Mouse (Mus musculus) forebrain, embryonic 16.5 days (tissue): ENCODE results near the gene Tbxas1. TPM values are rescaled to one million over a fixed set of nuclear protein-coding genes. Genes with fewer than 3 reads are reported as not detected.

Experiments used
- ATAC-seq: fragments of 200-750 bp; cut with Nextera tagmentation; 2 replicates; pipeline ENCODE4 v1.8.0; 2017; ENCODE audit warnings: mild to moderate bottlenecking, moderate library complexity
- H3K27ac ChIP-seq: fragments of 300-500 bp; sonication (generic); 2 replicates; pipeline ENCODE4 v1.5.1; 2014; ENCODE audit warnings: low read length, control low read depth
- H3K27me3 ChIP-seq: fragments of 300-500 bp; sonication (generic); replicated peaks from 2 replicates; pipeline ENCODE4 v1.6.1; 2014; ENCODE audit warnings: low read length; ENCODE audit not compliant: control insufficient read depth, insufficient read depth
- H3K36me3 ChIP-seq: fragments of 300-500 bp; sonication (generic); 2 replicates; pipeline ENCODE4 v1.6.1; 2014; ENCODE audit not compliant: control insufficient read depth, insufficient read depth
- H3K4me1 ChIP-seq: fragments of 300-500 bp; sonication (generic); replicated peaks from 2 replicates; pipeline ENCODE4 v1.6.1; 2014; ENCODE audit warnings: low read length; ENCODE audit not compliant: control insufficient read depth, insufficient read depth
- H3K4me2 ChIP-seq: fragments of 300-500 bp; sonication (generic); 2 replicates; pipeline ENCODE4 v1.6.1; 2014; ENCODE audit warnings: mild to moderate bottlenecking, low read length, control low read depth
- H3K4me3 ChIP-seq: fragments of 300-500 bp; sonication (generic); replicated peaks from 2 replicates; pipeline ENCODE4 v1.5.1; 2014; ENCODE audit warnings: mild to moderate bottlenecking, low read length, control low read depth
- H3K9ac ChIP-seq: fragments of 300-500 bp; sonication (generic); replicated peaks from 2 replicates; pipeline ENCODE4 v1.6.1; 2014; ENCODE audit warnings: low read depth, low read length, control low read depth
- H3K9me3 ChIP-seq: fragments of 300-500 bp; sonication (generic); 2 replicates; pipeline ENCODE4 v1.6.1; 2016; ENCODE audit warnings: low read length; ENCODE audit not compliant: control insufficient read depth
- WGBS: fragments of 180-500 bp; shearing (Covaris S2); extraction: QIAGEN DNeasy Blood & Tissue Kit; methylation state at CpG from one replicate; pipeline ENCODE4 v1.1.7; 2014; 5-methylcytosine and 5-hydroxymethylcytosine counted together
- polyA plus RNA-seq: library from polyadenylated mRNA; unstranded; fragments of >200 nt; fragmentation: Nextera tagmentation; extraction: Ambion mirVana; gene quantifications from 2 replicates; pipeline ENCODE4 v1.2.1, GENCODE M21; 2015

Gene Tbxas1
- polyA plus RNA-seq, 1 experiment from 2014 or later: 1.1 TPM

GRCm38 (mm10) chr6:39058389-39058788 is 183.2 kb downstream of the Tbxas1 start:
- 60% methylated on average over 3 of the region's 3 CpGs for WGBS
- H3K27me3 ChIP-seq: no peaks in the 10 kb centered on the region
- no peak for ATAC-seq

GRCm38 (mm10) chr6:39058936-39059335 is 183.7 kb downstream of the Tbxas1 start:
- no peak overlapping the region for H3K4me2 ChIP-seq
- no peaks in the 10 kb centered on the region for H3K9me3 ChIP-seq
- no peak overlapping the region for H3K4me3 ChIP-seq
- WGBS: 76% methylated on average over 3 of the region's 3 CpGs
- no peak overlapping the region for H3K9ac ChIP-seq
- H3K4me1 ChIP-seq: peaks cover 21% of the 10 kb centered on the region
- no peak for ATAC-seq
- no peaks in the 10 kb centered on the region for H3K27me3 ChIP-seq
- H3K27ac ChIP-seq: no peak overlapping the region
- H3K36me3 ChIP-seq: no peaks in the 10 kb centered on the region

More at GRCm38 (mm10) chr6:39058389-39058788, 183.2 kb downstream of the Tbxas1 start:
- H3K36me3 ChIP-seq: no peaks in the 10 kb centered on the region
- H3K9me3 ChIP-seq: no peaks in the 10 kb centered on the region
- no peak overlapping the region for H3K9ac ChIP-seq
- H3K27ac ChIP-seq: no peak overlapping the region
- H3K4me2 ChIP-seq: no peak overlapping the region
- H3K4me1 ChIP-seq: peaks cover 21% of the 10 kb centered on the region
- H3K4me3 ChIP-seq: no peak overlapping the region

GRCm38 (mm10) chr6:39059547-39060497 is 184.6 kb downstream of the Tbxas1 start:
- Histone ChIP-seq H3K9me3 (no peaks in the 10 kb centered on the region), H3K36me3 (no peaks in the 10 kb centered on the region), H3K4me2 (no peak overlapping the region), H3K9ac (no peak overlapping the region), H3K27ac (no peak overlapping the region), H3K27me3 (no peaks in the 10 kb centered on the region), H3K4me3 (no peak overlapping the region), H3K4me1 (peaks cover 15% of the 10 kb centered on the region)
- ATAC-seq: no peak
- WGBS: 88% methylated on average over 12 of the region's 12 CpGs

DNA sequence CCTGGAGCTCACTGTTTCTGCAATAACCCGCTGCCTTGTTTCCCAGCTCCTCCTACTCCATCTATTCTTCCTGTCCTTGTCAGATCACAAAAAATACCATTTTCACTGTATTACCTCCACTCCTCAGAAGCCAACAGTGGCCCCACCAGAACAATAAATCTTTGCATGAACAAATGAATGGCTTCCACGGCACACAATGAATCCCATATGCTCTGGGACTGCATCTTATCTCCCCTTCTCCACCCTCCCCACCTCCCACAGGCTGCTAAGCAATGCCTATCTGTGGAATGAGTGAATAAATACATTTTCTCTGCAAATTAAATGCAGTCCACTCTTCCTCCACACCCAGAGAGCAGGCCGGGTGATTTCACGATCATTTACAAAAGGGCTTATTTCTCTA is 186.0 kb downstream of the Tbxas1 start:
- ATAC-seq: 0 out of 2 replicates have a peak, but pooled peaks have one; percentile 20
- Histone ChIP-seq H3K36me3 (no peaks in the 10 kb centered on the region), H3K27me3 (no peaks in the 10 kb centered on the region), H3K9me3 (no peaks in the 10 kb centered on the region), H3K27ac (no peak overlapping the region), H3K9ac (no peak overlapping the region), H3K4me2 (no peak overlapping the region), H3K4me3 (no peak overlapping the region), H3K4me1 (0 out of 2 replicates have a peak, but pooled peaks cover 3% of the 10 kb centered on the region)
- 36% methylated on average over 4 of the region's 4 CpGs for WGBS

DNA sequence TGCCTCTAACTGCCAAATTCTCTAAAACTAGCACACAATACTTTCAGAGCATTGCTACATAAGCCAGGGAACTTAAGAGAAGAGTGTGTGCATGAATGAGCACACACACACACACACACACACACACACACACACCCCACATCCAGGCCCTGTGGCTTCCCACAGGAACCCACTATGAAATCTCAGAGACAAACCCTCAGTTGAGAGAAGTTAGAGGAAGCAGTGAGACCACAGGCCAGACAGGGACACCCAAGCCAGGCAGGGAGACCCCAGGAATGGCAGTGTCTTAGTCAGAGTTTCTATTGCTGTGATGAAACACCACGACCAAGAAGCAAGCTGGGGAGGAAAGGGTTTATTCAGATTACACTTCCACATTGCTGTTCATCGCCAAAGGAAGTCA is 188.3 kb downstream of the Tbxas1 start:
- ATAC-seq: no peak
- Histone ChIP-seq H3K4me3 (no peak overlapping the region), H3K4me2 (no peak overlapping the region), H3K9ac (no peak overlapping the region), H3K4me1 (0 out of 2 replicates have a peak, but pooled peaks cover 3% of the 10 kb centered on the region), H3K9me3 (no peaks in the 10 kb centered on the region), H3K27ac (no peak overlapping the region), H3K36me3 (no peaks in the 10 kb centered on the region), H3K27me3 (no peaks in the 10 kb centered on the region)
- WGBS: 39% methylated on average over 2 of the region's 2 CpGs

DNA sequence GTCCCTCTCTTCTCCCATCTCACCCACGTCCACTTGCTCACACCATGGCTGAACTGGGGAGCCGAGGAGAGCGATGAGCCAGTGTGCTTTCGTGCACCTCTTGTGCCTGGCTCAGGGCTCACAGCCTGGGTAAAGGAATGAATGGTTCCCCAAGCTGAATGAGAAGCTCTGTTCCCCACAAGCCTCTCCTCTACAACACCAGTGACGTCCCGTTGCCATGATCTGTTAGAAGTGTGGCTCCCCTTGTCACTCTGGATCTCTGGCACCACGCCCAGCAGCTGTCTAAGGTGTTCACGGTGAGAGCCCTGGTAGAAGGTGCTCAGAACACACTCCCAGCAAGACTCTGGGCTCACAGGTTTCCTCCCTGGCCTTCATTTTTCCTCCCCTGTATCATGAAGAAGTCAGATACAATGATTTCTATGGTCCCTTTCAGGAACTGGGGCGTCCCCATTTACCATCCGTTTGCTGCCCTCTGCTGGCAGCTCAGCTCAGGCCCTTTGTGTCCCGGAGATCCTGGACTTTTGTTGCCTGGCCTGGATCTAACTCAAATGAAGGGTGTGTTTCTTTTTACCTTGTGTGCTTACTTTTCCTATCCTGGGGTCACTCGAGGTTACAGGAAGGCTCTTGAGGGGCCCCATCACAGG is 191.9 kb downstream of the Tbxas1 start:
- H3K4me3 ChIP-seq: no peak overlapping the region
- H3K4me1 ChIP-seq: no peaks in the 10 kb centered on the region
- no peak overlapping the region for H3K27ac ChIP-seq
- H3K9ac ChIP-seq: no peak overlapping the region
- H3K27me3 ChIP-seq: no peaks in the 10 kb centered on the region
- no peaks in the 10 kb centered on the region for H3K36me3 ChIP-seq
- H3K9me3 ChIP-seq: no peaks in the 10 kb centered on the region
- ATAC-seq: peak; percentile 83
- 40% methylated on average over 12 of the region's 12 CpGs for WGBS
- no peak overlapping the region for H3K4me2 ChIP-seq

GRCm38 (mm10) chr6:39072664-39073063 is 197.5 kb downstream of the Tbxas1 start:
- no peaks in the 10 kb centered on the region for H3K9me3 ChIP-seq
- H3K9ac ChIP-seq: no peak overlapping the region
- WGBS: 63% methylated on average over 5 of the region's 5 CpGs

DNA sequence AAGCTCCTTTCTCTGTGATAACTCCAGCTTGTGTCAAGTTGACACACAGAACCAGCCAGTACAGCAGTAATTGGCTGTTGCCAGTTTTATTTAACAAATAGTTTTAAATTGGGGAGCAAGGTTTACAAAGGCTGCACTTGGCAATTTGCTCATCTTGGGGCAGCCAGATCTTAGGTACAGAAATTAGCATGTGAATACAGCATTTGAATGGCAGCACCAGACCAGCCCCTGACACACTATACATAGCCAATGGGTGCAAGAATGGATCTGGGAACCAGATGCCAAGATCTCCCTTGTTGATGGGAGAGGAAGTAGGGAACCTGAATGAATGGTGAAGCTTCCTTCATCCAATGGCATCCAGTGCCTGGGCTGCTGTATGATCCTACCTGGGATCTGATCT is 199.0 kb downstream of the Tbxas1 start:
- no peaks in the 10 kb centered on the region for H3K9me3 ChIP-seq
- no peaks in the 10 kb centered on the region for H3K36me3 ChIP-seq
- H3K27ac ChIP-seq: no peak overlapping the region
- peak; percentile 81 for ATAC-seq
- no peak overlapping the region for H3K4me2 ChIP-seq
- H3K27me3 ChIP-seq: no peaks in the 10 kb centered on the region
- H3K4me1 ChIP-seq: 0 out of 2 replicates have a peak, but pooled peaks cover 4% of the 10 kb centered on the region
- no peak overlapping the region for H3K4me3 ChIP-seq
- H3K9ac ChIP-seq: no peak overlapping the region

More at GRCm38 (mm10) chr6:39072664-39073063, 197.5 kb downstream of the Tbxas1 start:
- H3K27ac ChIP-seq: no peak overlapping the region
- 0 out of 2 replicates have a peak, but pooled peaks cover 4% of the 10 kb centered on the region for H3K4me1 ChIP-seq
- H3K4me3 ChIP-seq: no peak overlapping the region
- no peak overlapping the region for H3K4me2 ChIP-seq
- no peaks in the 10 kb centered on the region for H3K36me3 ChIP-seq
- ATAC-seq: no peak
- no peaks in the 10 kb centered on the region for H3K27me3 ChIP-seq

- Histone ChIP-seq H3K9me3 (no peaks in the 10 kb centered on the region), H3K9ac (no peak overlapping the region), H3K36me3 (no peaks in the 10 kb centered on the region), H3K4me1 (0 out of 2 replicates have a peak, but pooled peaks cover 4% of the 10 kb centered on the region), H3K27ac (no peak overlapping the region), H3K4me3 (no peak overlapping the region), H3K4me2 (no peak overlapping the region), H3K27me3 (no peaks in the 10 kb centered on the region)
- no peak for ATAC-seq
These were observed 201.3 kb downstream of the Tbxas1 start for GRCm38 (mm10) chr6:39076498-39076897.
